Comparison of ENCODE assay signal across 18 mouse cellular contexts in genomic region chr17:36900691-36901090, GRCm38 (mm10). TPM values are rescaled to one million over a fixed set of nuclear protein-coding genes. Genes with fewer than 3 reads are reported as not detected.
DNase-seq lines count a peak whose midpoint lies in the region; ATAC-seq and TF ChIP-seq lines count a peak whose summit lies in the region.
"Had no signal": no experiment of that assay in that cellular context is flagged by ENCODE, and none has a peak within 500 bp of the region (broad histone marks: within the 10 kb centered on the region; RNA-seq: fewer than 3 reads in every experiment).

No protein-coding gene starts in this region.

- DNase-seq in kidney, postnatal 14 days = peak; percentile 5
- DNase-seq in thymus, adult 2 months = peak; percentile 11
- DNase-seq in thymus, postnatal 4 days = no peak
- no peak for DNase-seq in right cerebral cortex, postnatal 36 days (ENCODE audit: low spot score in 2 of 2)
- no peak for DNase-seq in right cerebral cortex, postnatal 14 days
- DNase-seq: adrenal gland, postnatal 10 days; cerebellum, postnatal 14 days had no signal

- no peak for TF ChIP-seq POLR2A in thymus, adult 2 months (IDR thresholded peaks at IDR 0.05; ENCODE audit: control insufficient read depth, extremely low read depth, insufficient read depth, low read length, poor library complexity)

- no peaks in the 10 kb centered on the region for H3K36me3 ChIP-seq in kidney, embryonic 14.5 days (ENCODE audit: control insufficient read depth, insufficient read depth, low read length)
- H3K36me3 ChIP-seq in thymus, adult 2 months (ENCODE audit: control insufficient read depth, insufficient read depth, low read length) = no peaks in the 10 kb centered on the region
- H3K36me3 ChIP-seq: embryonic facial prominence, embryonic 12.5 days; forebrain, embryonic 10.5 days; liver, embryonic 12.5 days had no signal

- no peak for TF ChIP-seq CTCF in thymus, adult 2 months (IDR thresholded peaks at IDR 0.05; ENCODE audit: borderline replicate concordance, control insufficient read depth, extremely low read depth, insufficient read depth, low read length, poor library complexity)

- no peaks in the 10 kb centered on the region for H3K4me1 ChIP-seq in kidney, embryonic 14.5 days (ENCODE audit: control insufficient read depth, insufficient read depth, low read length)
- H3K4me1 ChIP-seq in thymus, adult 2 months (replicated peaks; ENCODE audit: control insufficient read depth, insufficient read depth, low read length) = no peaks in the 10 kb centered on the region
- H3K4me1 ChIP-seq: embryonic facial prominence, embryonic 12.5 days; forebrain, embryonic 10.5 days; liver, embryonic 12.5 days had no signal

- H3K27ac ChIP-seq in kidney, embryonic 14.5 days (ENCODE audit: low read depth, low read length) = no peak overlapping the region
- H3K27ac ChIP-seq in thymus, adult 2 months (ENCODE audit: control insufficient read depth, insufficient read depth, low read length) = no peak overlapping the region
- H3K27ac ChIP-seq: embryonic facial prominence, embryonic 12.5 days; forebrain, embryonic 10.5 days; hindbrain, postnatal 0 days; liver, embryonic 12.5 days had no signal

- no peak overlapping the region for H3K4me2 ChIP-seq in kidney, embryonic 14.5 days (replicated peaks; ENCODE audit: low read depth, low read length)
- H3K4me2 ChIP-seq: embryonic facial prominence, embryonic 12.5 days; liver, embryonic 12.5 days had no signal

- no peaks in the 10 kb centered on the region for H3K9me3 ChIP-seq in kidney, embryonic 14.5 days (ENCODE audit: control insufficient read depth, low read length)
- H3K9me3 ChIP-seq: embryonic facial prominence, embryonic 12.5 days; forebrain, embryonic 10.5 days; liver, embryonic 12.5 days had no signal

- 42% methylated on average over 1 of the region's 1 CpGs for WGBS in kidney, embryonic 14.5 days
- 35% methylated on average over 1 of the region's 1 CpGs for whole genome bisulfite sequencing in thymus, adult 2 months

- no peaks in the 10 kb centered on the region for H3K27me3 ChIP-seq in kidney, embryonic 14.5 days (ENCODE audit: control insufficient read depth, insufficient read depth, low read length)
- no peaks in the 10 kb centered on the region for H3K27me3 ChIP-seq in thymus, adult 2 months (ENCODE audit: control insufficient read depth, insufficient read depth, low read length)
- H3K27me3 ChIP-seq: embryonic facial prominence, embryonic 12.5 days had no signal

- no peak overlapping the region for H3K4me3 ChIP-seq in kidney, embryonic 14.5 days (ENCODE audit: low read length)
- no peak overlapping the region for H3K4me3 ChIP-seq in thymus, adult 2 months (ENCODE audit: control insufficient read depth, insufficient read depth, low read length)
- H3K4me3 ChIP-seq: embryonic facial prominence, embryonic 12.5 days; forebrain, embryonic 10.5 days; liver, embryonic 12.5 days had no signal

- no peak overlapping the region for H3K9ac ChIP-seq in kidney, embryonic 14.5 days (ENCODE audit: low read depth, low read length)
- H3K9ac ChIP-seq: embryonic facial prominence, embryonic 12.5 days; liver, embryonic 12.5 days had no signal

- no peak for ATAC-seq in kidney, embryonic 14.5 days (ENCODE audit: low FRiP score, low TSS enrichment)
- ATAC-seq in common myeloid progenitor, adult 5-6 weeks (replicated peaks; ENCODE audit: low read depth, poor library complexity, severe bottlenecking) = 0 out of 2 replicates have a peak, but pooled peaks have one; percentile 45
- ATAC-seq: hindbrain, postnatal 0 days; liver, embryonic 12.5 days had no signal

RNA-seq across cellular contexts. Expression of gene Trim31, which starts 2.8 kb away (rescaled TPM):
- not detected in 2 replicates for polyA plus RNA-seq in kidney, embryonic 14.5 days (2014; fragmentation: Nextera tagmentation; extraction: Ambion mirVana)
- polyA plus RNA-seq in thymus, adult 2 months (2012; rRNA removed) = 0.31 and 0.38 TPM in 2 replicates
- total RNA-seq in common myeloid progenitor, adult 5-6 weeks (2017) = not detected in 2 replicates
- total RNA-seq: adrenal gland, postnatal 10 days; granulocyte monocyte progenitor cell, adult 5-6 weeks; hindbrain, postnatal 0 days; left cerebral cortex, postnatal 36 days; megakaryocyte, adult 5-6 weeks had no signal
- polyA plus RNA-seq: embryonic facial prominence, embryonic 12.5 days; forebrain, embryonic 10.5 days; hindbrain, postnatal 0 days; kidney, embryonic 16.5 days; liver, embryonic 12.5 days had no signal

RNA-seq across cellular contexts. Expression of gene Trim40, which starts 10.8 kb away (rescaled TPM):
- polyA plus RNA-seq in kidney, embryonic 14.5 days (2014; fragmentation: Nextera tagmentation; extraction: Ambion mirVana) = not detected in 2 replicates
- polyA plus RNA-seq in thymus, adult 2 months (2012; rRNA removed) = 0.38 and 0.71 TPM in 2 replicates
- not detected in 2 replicates for total RNA-seq in common myeloid progenitor, adult 5-6 weeks (2017)
- total RNA-seq: adrenal gland, postnatal 10 days; granulocyte monocyte progenitor cell, adult 5-6 weeks; hindbrain, postnatal 0 days; left cerebral cortex, postnatal 36 days; megakaryocyte, adult 5-6 weeks had no signal
- polyA plus RNA-seq: embryonic facial prominence, embryonic 12.5 days; forebrain, embryonic 10.5 days; hindbrain, postnatal 0 days; kidney, embryonic 16.5 days; liver, embryonic 12.5 days; stomach, embryonic 14.5 days had no signal

RNA-seq across cellular contexts. Expression of gene Trim10, which starts 31.3 kb away (rescaled TPM):
- 1.3 and 2.9 TPM in 2 replicates for polyA plus RNA-seq in kidney, embryonic 14.5 days (2014; fragmentation: Nextera tagmentation; extraction: Ambion mirVana)
- 0.09 TPM in 1 of 2 replicates, not detected in the other for polyA plus RNA-seq in thymus, adult 2 months (2012; rRNA removed)
- 4.3 and 8.9 TPM in 2 replicates for total RNA-seq in common myeloid progenitor, adult 5-6 weeks (2017)
- total RNA-seq: granulocyte monocyte progenitor cell, adult 5-6 weeks; hindbrain, postnatal 0 days; left cerebral cortex, postnatal 36 days had no signal

RNA-seq across cellular contexts. Expression of gene Trim15, which starts 33.7 kb away (rescaled TPM):
- 0.10 and 0.23 TPM in 2 replicates for polyA plus RNA-seq in kidney, embryonic 14.5 days (2014; fragmentation: Nextera tagmentation; extraction: Ambion mirVana)
- 0.13 and 0.30 TPM in 2 replicates for polyA plus RNA-seq in thymus, adult 2 months (2012; rRNA removed)
- total RNA-seq in common myeloid progenitor, adult 5-6 weeks (2017) = 0.18 TPM in 1 of 2 replicates, not detected in the other
- total RNA-seq: adrenal gland, postnatal 10 days; granulocyte monocyte progenitor cell, adult 5-6 weeks; hindbrain, postnatal 0 days; left cerebral cortex, postnatal 36 days; megakaryocyte, adult 5-6 weeks had no signal

RNA-seq across cellular contexts. Expression of gene Rnf39, which starts 42.0 kb away (rescaled TPM):
- polyA plus RNA-seq in kidney, embryonic 14.5 days (2014; fragmentation: Nextera tagmentation; extraction: Ambion mirVana) = 0.22 and 0.37 TPM in 2 replicates
- 3.8 and 4.2 TPM in 2 replicates for polyA plus RNA-seq in thymus, adult 2 months (2012; rRNA removed)
- 0.05 TPM in 1 of 2 replicates, not detected in the other for total RNA-seq in common myeloid progenitor, adult 5-6 weeks (2017)
- total RNA-seq: granulocyte monocyte progenitor cell, adult 5-6 weeks; megakaryocyte, adult 5-6 weeks had no signal
- polyA plus RNA-seq: liver, embryonic 12.5 days had no signal

Comparison
In these comparisons a context has a peak if more than half of its experiments do, and no peak if none do; other contexts are left out.
1. DNase-seq: peak in kidney, postnatal 14 days (single experiment) and thymus, adult 2 months (single experiment); none in thymus, postnatal 4 days (single experiment), right cerebral cortex, postnatal 36 days (0 of 2) and right cerebral cortex, postnatal 14 days (single experiment).